Mouse (Mus musculus) stomach, embryonic 16.5 days (tissue): Measurements from ENCODE around the gene Snx20. TPM values are rescaled to one million over a fixed set of nuclear protein-coding genes. Genes with fewer than 3 reads are reported as not detected.

Experiments
- ATAC-seq: fragments of 200-750 bp; cut with Nextera tagmentation; 2 replicates; pipeline ENCODE4 v1.8.0; 2017; ENCODE audit warnings: moderate number of reproducible peaks, moderate TSS enrichment; ENCODE audit not compliant: insufficient read depth, low FRiP score
- H3K27ac ChIP-seq: fragments of 300-500 bp; sonication (generic); 2 replicates; pipeline ENCODE4 v1.5.1; 2014; ENCODE audit warnings: low read length
- H3K27me3 ChIP-seq: fragments of 300-500 bp; sonication (generic); 2 replicates; pipeline ENCODE4 v1.6.1; 2014; ENCODE audit warnings: low read length, control low read depth, mixed read lengths; ENCODE audit not compliant: control insufficient read depth, insufficient read depth
- H3K36me3 ChIP-seq: fragments of 300-500 bp; sonication (generic); 2 replicates; pipeline ENCODE4 v1.6.1; 2014; ENCODE audit warnings: low read length; ENCODE audit not compliant: control insufficient read depth, insufficient read depth
- H3K4me1 ChIP-seq: fragments of 300-500 bp; sonication (generic); 2 replicates; pipeline ENCODE4 v1.6.1; 2014; ENCODE audit warnings: low read length, control low read depth, mixed read lengths; ENCODE audit not compliant: control insufficient read depth, insufficient read depth
- H3K4me2 ChIP-seq: fragments of 300-500 bp; sonication (generic); 2 replicates; pipeline ENCODE4 v1.6.1; 2014; ENCODE audit warnings: low read depth, low read length, mixed read lengths
- H3K4me3 ChIP-seq: fragments of 300-500 bp; sonication (generic); replicated peaks from 2 replicates; pipeline ENCODE4 v1.5.1; 2014; ENCODE audit warnings: mild to moderate bottlenecking, low read length
- H3K9ac ChIP-seq: fragments of 300-500 bp; sonication (generic); 2 replicates; pipeline ENCODE4 v1.6.1; 2014; ENCODE audit warnings: low read length
- H3K9me3 ChIP-seq: fragments of 300-500 bp; sonication (generic); replicated peaks from 2 replicates; pipeline ENCODE4 v1.6.1; 2016; ENCODE audit warnings: low read length, control low read depth; ENCODE audit not compliant: control insufficient read depth
- WGBS: fragments of 180-500 bp; shearing (Covaris S2); extraction: QIAGEN DNeasy Blood & Tissue Kit; methylation state at CpG from one replicate; pipeline ENCODE4 v1.1.7; 2014; 5-methylcytosine and 5-hydroxymethylcytosine counted together
- polyA plus RNA-seq: library from polyadenylated mRNA; unstranded; fragments of >200 nt; fragmentation: Nextera tagmentation; extraction: Ambion mirVana; gene quantifications from 2 replicates; pipeline ENCODE4 v1.2.1, GENCODE M21; 2015

The Snx20 gene
- polyA plus RNA-seq, 1 experiment from 2014 or later = 1.9 TPM

DNA sequence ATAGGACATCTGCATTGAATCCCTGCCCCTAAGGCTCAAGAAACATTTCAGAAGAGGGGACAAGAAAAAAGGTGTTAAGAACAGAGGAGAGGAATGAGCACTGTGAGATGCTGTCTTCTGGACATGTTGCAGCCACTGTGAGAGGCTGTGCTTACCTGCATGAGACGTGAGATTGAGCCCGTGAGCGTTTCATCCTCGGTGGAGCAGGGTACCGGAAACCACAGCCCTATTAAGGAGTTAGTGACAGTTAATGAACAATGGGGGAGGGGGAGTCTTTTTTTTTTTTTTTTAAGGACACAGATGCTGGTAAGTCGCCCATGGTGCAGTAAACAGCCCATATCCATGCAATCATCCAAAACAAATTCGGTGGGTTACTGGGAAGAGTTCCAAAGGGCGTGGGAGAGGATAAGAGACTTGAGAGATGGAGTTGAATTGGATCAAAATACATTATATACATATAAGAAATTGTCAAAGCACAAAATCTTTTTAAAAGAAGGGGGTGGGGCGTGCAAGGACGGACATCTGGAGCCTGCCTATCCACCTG lies 32.4 kb downstream of the Snx20 start:
- H3K27ac ChIP-seq = peak overlapping the region; percentile 71
- H3K9ac ChIP-seq = no peak overlapping the region
- ATAC-seq = peak; percentile 6; the same call in 1 of the 2 replicates
- H3K4me3 ChIP-seq = peak overlapping the region; percentile 18
- WGBS = 9% methylated on average over 10 of the region's 10 CpGs
- peaks cover 16% of the 10 kb centered on the region for H3K4me1 ChIP-seq
- no peaks in the 10 kb centered on the region for H3K36me3 ChIP-seq
- no peaks in the 10 kb centered on the region for H3K9me3 ChIP-seq
- H3K27me3 ChIP-seq = no peaks in the 10 kb centered on the region
- H3K4me2 ChIP-seq = peak overlapping the region; percentile 39

DNA sequence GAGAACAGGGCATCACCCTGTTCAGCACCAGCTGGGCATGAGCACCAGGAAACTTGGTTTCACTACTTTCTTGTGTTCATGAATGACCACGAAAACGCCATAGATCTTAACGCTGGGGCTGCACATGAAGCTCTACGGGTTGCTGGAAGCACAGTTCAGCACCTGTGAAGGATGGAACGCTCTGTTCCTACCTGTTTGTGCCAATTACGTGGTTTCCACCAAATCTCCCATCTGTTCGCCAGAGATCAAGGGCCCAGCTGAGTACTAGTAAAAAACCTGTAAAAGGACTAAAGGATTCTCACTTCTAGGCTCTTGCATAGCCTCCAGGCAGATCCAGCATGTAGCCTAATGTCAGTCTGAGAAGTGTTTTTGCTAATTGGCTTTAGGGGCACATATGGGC lies 36.4 kb downstream of the Snx20 start:
- Histone ChIP-seq H3K9ac (no peak overlapping the region), H3K36me3 (no peaks in the 10 kb centered on the region), H3K4me1 (peaks cover 5% of the 10 kb centered on the region; the same call in 1 of the 2 replicates), H3K4me2 (no peak overlapping the region), H3K27ac (no peak overlapping the region), H3K9me3 (no peaks in the 10 kb centered on the region), H3K4me3 (no peak overlapping the region), H3K27me3 (no peaks in the 10 kb centered on the region)
- 88% methylated on average over 7 of the region's 7 CpGs for WGBS
- ATAC-seq = no peak

DNA sequence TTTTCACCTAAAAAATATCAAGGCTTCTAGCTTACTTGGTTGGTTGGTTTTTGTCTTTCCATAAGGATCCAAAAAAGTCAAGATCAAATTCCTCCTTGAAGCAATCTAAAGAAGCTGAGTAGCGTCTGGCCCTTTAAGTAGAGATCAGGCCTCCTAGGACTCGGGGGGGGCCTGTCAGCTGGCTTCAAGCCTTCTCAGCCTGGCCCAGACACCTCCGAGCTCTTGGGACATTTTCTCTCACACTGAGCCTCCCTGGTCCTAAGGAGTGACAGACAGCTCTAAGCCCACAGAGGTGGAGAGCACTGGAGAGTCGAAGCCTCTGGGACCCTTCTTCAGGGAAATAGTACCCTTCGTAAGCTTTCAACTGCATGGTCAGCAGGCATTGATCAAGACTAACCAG lies 37.4 kb downstream of the Snx20 start:
- Histone ChIP-seq H3K9me3 (no peaks in the 10 kb centered on the region), H3K9ac (no peak overlapping the region), H3K36me3 (no peaks in the 10 kb centered on the region), H3K4me3 (no peak overlapping the region), H3K4me2 (no peak overlapping the region), H3K4me1 (peaks cover under 1% of the 10 kb centered on the region; the same call in 1 of the 2 replicates), H3K27ac (no peak overlapping the region), H3K27me3 (no peaks in the 10 kb centered on the region)
- no peak for ATAC-seq
- WGBS = 58% methylated on average over 5 of the region's 5 CpGs

DNA sequence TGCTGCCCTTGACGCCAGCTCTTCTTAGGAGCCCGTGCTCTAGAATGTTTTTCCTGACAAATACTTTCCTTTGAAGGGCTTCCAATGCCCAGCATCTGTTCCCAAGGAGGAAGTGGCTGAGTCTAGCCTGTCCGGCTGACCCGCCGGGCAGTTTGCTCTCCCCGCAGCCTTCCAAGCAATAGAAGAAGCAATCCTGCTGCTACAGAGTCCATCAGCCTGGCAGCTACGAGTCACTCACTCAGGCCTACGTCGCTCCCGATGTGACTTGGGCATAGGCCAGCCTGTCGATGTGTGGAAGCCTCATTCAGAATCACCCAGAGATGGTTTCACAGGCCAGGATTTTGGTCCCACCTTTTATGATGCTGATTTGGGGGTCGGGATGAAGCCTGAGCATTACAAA lies 39.9 kb downstream of the Snx20 start:
- H3K4me3 ChIP-seq = no peak overlapping the region
- no peak overlapping the region for H3K9ac ChIP-seq
- no peak for ATAC-seq
- no peaks in the 10 kb centered on the region for H3K4me1 ChIP-seq
- H3K9me3 ChIP-seq = no peaks in the 10 kb centered on the region
- no peaks in the 10 kb centered on the region for H3K27me3 ChIP-seq
- WGBS = 84% methylated on average over 12 of the region's 12 CpGs
- H3K27ac ChIP-seq = no peak overlapping the region
- H3K36me3 ChIP-seq = no peaks in the 10 kb centered on the region
- H3K4me2 ChIP-seq = no peak overlapping the region

DNA sequence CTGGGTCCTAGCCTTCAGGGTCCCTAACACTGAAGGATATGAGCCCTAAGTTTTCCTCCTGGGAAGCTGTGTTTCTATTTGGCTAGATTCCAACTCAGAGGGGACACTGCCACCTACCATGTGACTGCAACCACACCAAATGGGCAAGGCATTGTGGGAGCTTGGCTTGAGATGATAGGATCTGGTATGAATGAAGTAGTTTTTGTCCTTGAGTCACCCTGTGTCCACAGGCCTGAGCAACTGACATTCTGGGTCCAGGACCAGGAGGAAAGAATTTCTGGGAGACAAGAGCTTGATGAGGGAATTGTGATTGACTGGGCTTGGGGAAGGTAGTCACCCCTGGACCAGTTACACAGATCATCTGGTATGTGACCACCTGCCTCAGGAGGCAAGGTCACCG lies 42.0 kb downstream of the Snx20 start:
- no peak for ATAC-seq
- Histone ChIP-seq H3K36me3 (no peaks in the 10 kb centered on the region), H3K4me1 (no peaks in the 10 kb centered on the region), H3K9me3 (no peaks in the 10 kb centered on the region), H3K27ac (no peak overlapping the region), H3K27me3 (no peaks in the 10 kb centered on the region), H3K9ac (no peak overlapping the region), H3K4me2 (no peak overlapping the region), H3K4me3 (no peak overlapping the region)
- WGBS = 94% methylated on average over 1 of the region's 1 CpGs

DNA sequence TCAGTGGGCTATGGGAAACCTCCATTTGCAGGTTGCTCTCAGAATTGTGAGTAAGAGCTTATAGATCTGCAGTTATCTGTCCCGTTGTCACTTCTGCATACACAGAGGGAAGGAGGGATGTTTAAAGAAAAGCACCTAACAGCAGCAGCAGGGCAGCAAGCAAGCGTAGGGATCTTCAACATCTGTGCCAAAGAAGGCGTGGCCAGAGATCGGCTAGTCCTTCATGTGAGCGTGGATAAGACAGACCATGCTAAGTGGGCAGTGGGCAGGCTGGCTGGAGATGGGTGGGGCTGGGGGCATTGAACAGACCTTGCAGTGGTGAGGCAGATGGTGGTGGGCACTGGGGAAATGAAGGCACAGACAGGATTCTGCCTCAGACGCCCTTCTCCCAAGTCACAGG lies 45.7 kb downstream of the Snx20 start:
- no peak overlapping the region for H3K9ac ChIP-seq
- no peak overlapping the region for H3K27ac ChIP-seq
- no peak overlapping the region for H3K4me2 ChIP-seq
- H3K36me3 ChIP-seq = no peaks in the 10 kb centered on the region; the same call in 1 of the 2 replicates
- no peak for ATAC-seq
- no peak overlapping the region for H3K4me3 ChIP-seq
- H3K9me3 ChIP-seq = no peaks in the 10 kb centered on the region
- WGBS = 60% methylated on average over 6 of the region's 6 CpGs
- no peaks in the 10 kb centered on the region for H3K27me3 ChIP-seq
- no peaks in the 10 kb centered on the region for H3K4me1 ChIP-seq

DNA sequence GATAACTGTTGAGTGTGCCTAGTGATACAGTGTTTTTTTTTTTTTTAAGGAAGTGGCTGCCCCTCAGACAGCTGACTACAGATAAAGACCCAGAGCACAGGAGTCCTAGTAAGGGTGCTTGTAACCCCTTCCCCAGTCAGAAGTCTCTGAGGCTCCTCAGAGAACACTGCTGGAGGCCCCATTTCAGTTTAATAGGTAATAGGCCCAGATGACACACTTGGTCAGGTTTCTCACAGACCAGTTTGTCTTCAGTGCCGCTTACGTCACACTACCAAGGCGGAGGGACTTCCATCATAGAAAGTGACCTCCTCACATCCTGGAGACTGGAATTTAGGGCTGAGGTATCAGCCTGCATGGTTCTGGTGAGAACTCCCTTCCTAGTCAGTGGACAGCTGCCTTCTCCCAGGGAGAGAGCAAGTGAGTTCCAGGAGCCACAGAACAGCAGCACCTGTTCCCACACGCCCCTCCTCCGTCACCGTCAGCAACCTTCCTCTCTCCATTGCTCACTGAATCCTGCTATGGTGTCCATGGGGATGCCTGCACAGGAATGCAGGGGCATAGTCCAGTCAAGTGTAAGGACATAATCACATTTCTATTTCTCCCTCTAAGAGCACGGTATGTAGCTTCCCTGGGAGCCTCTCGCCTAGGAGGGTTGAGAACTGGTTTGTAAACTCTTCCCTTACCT lies 47.6 kb downstream of the Snx20 start:
- Histone ChIP-seq H3K36me3 (no peaks in the 10 kb centered on the region; the same call in 1 of the 2 replicates), H3K4me1 (no peaks in the 10 kb centered on the region), H3K4me2 (no peak overlapping the region), H3K27me3 (no peaks in the 10 kb centered on the region), H3K9me3 (no peaks in the 10 kb centered on the region), H3K9ac (no peak overlapping the region), H3K27ac (no peak overlapping the region), H3K4me3 (no peak overlapping the region)
- 85% methylated on average over 8 of the region's 8 CpGs for WGBS
- no peak for ATAC-seq

DNA sequence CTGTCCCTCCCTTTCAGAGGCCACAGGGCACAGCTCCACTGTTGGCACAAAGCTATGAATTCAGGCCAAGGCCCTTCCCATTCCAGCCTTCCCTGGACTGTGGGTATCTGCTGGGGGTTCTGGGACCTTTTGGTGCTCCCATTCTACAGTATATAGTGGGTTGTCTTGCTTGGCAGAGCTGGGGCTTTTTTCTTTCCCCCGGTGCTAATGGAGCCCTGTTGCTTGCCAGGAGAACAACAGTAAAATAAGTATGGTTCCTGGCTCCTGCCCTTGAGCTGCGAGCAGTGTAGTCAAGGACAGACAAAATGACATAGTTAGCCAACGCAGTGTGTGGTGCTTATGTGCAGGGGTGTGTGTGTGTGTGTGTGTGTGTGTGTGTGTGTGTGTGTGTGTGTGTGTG lies 52.1 kb downstream of the Snx20 start:
- Histone ChIP-seq H3K36me3 (no peaks in the 10 kb centered on the region; the same call in 1 of the 2 replicates), H3K4me1 (no peaks in the 10 kb centered on the region), H3K27me3 (no peaks in the 10 kb centered on the region), H3K4me2 (no peak overlapping the region), H3K9me3 (no peaks in the 10 kb centered on the region), H3K4me3 (no peak overlapping the region), H3K27ac (no peak overlapping the region), H3K9ac (no peak overlapping the region)
- 94% methylated on average over 3 of the region's 3 CpGs for WGBS
- ATAC-seq = no peak

DNA sequence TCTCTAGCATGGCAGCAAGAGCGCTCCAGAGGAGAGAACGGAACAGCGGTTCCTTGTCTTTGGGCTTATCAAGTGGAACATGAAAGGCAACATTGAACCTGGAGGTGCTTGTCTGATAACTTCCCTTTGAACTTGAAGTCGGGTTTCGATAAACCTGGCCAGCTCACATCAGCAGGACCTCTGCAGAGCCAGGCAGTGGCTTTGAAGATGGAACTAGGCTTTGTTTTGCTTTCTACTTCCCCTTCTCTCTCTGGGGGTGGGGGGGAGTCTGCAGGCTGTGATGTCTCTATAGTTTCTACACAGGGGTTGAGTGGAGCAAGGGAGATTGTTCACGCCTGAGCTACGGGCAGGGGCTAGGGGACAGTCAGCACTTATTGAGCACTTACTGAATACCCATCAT lies 55.1 kb downstream of the Snx20 start:
- 63% methylated on average over 7 of the region's 7 CpGs for WGBS
- no peak overlapping the region for H3K27ac ChIP-seq
- no peak for ATAC-seq
- no peak overlapping the region for H3K4me2 ChIP-seq
- no peak overlapping the region for H3K4me3 ChIP-seq
- peaks cover 22% of the 10 kb centered on the region for H3K4me1 ChIP-seq
- no peak overlapping the region for H3K9ac ChIP-seq
- H3K36me3 ChIP-seq = no peaks in the 10 kb centered on the region
- no peaks in the 10 kb centered on the region for H3K9me3 ChIP-seq
- H3K27me3 ChIP-seq = no peaks in the 10 kb centered on the region
